Mouse (Mus musculus): ENCODE data around the gene Gm45062.

DNA sequence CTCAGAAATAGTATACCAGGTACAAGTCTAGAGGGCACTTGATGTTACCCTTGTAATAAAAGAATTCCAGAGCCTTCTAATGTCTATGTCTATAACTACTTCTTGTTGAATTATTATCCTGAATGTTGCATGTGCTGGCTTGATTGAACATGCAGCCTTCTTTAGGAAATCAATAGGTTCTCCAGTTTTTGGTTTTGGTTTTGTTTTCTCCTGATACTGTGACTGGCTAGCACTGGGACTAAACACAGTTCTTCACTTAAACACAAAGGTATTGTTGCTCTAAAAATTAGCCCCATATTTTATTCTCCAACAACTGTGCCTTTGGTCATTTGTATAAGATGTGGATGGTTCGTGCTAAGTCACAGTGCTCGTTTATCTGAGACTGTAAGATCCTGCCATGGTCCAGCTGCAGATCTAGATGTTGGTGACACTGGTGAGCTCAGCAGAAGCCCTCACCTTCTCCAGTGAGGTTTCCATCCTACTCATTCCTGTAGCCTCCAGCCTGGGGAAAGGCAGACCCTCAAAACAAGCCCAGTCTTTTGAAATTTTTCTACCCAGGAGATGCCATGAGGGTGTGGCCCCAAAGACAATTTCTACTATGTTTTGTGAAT, 89.9 kb downstream of the Gm45062 start:
- TF ChIP-seq CTCF (IDR thresholded peaks at IDR 0.05; ENCODE audit: insufficient read depth, low read length) (no peak), POLR2A (IDR thresholded peaks at IDR 0.05; ENCODE audit: borderline replicate concordance, extremely low read depth, low read depth, low read length) (no peak)
